Mouse (Mus musculus): Measurements from ENCODE around the gene Olfr211.

DNA sequence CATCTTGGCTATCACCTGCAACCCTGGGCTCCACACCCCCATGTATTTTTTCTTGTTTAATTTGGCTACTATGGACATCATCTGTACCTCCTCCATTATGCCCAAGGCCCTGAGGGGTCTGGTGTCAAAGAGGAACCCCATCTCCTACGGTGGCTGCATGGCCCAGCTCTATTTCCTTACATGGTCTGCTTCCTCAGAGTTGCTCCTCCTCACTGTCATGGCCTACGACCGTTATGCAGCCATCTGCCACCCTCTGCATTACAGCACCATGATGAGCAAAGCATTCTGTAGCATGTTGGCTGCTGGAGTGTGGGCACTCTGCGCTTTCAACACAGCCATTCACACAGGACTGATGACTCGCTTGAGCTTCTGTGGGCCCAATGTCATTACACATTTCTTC is 4.9 kb downstream of the Olfr211 start:
- no peak for TF ChIP-seq CTCF (IDR thresholded peaks at IDR 0.05 in 2 of 3, conservative IDR thresholded peaks at IDR 0.05 in 1 of 3; ENCODE audit: control insufficient read depth in 1 of 3, insufficient read depth in 1 of 3, low read depth in 2 of 3, low read length in 3 of 3, poor library complexity in 1 of 3, severe bottlenecking in 1 of 3)
- no peak for TF ChIP-seq MAFK (IDR thresholded peaks at IDR 0.05; ENCODE audit: borderline replicate concordance, low read depth, low read length)
- no peak for TF ChIP-seq TCF12 (IDR thresholded peaks at IDR 0.05; ENCODE audit: low read depth, low read length)
- TF ChIP-seq GATA1 (IDR thresholded peaks at IDR 0.05; ENCODE audit: low read depth, low read length) = no peak
- no peak for TF ChIP-seq NRF1 (IDR thresholded peaks at IDR 0.05; ENCODE audit: insufficient read depth, low read depth, low read length, poor library complexity, severe bottlenecking)
- TF ChIP-seq MAX (IDR thresholded peaks at IDR 0.05; ENCODE audit: low read length) = no peak
- TF ChIP-seq POLR2A (IDR thresholded peaks at IDR 0.05; ENCODE audit: control insufficient read depth in 1 of 2, insufficient read depth in 1 of 2, low read depth in 1 of 2, low read length in 2 of 2, poor library complexity in 1 of 2) = no peak
- TF ChIP-seq MAZ (IDR thresholded peaks at IDR 0.05; ENCODE audit: low read depth, low read length) = no peak
- TF ChIP-seq EP300 (IDR thresholded peaks at IDR 0.05; ENCODE audit: low read depth in 1 of 2, low read length in 2 of 2) = no peak
- TF ChIP-seq GABPA (IDR thresholded peaks at IDR 0.05; ENCODE audit: low read depth, low read length) = no peak
